In genomic region chr16:92616839-92617238, GRCm38 (mm10) we compare ENCODE assay signal across 16 mouse cellular contexts.
"Had no signal": no experiment of that assay in that cellular context is flagged by ENCODE, and none has a peak within 500 bp of the region (broad histone marks: within the 10 kb centered on the region; RNA-seq: fewer than 3 reads in every experiment).

No protein-coding gene starts in this region.

- ATAC-seq: liver, postnatal 0 days; midbrain, embryonic 13.5 days; midbrain, embryonic 15.5 days had no signal

- H3K4me1 ChIP-seq: liver, embryonic 13.5 days; liver, embryonic 15.5 days; midbrain, embryonic 15.5 days; neural tube, embryonic 12.5 days; stomach, embryonic 15.5 days had no signal

- H3K9ac ChIP-seq: liver, embryonic 13.5 days; liver, embryonic 15.5 days; liver, postnatal 0 days; lung, embryonic 15.5 days; midbrain, embryonic 13.5 days; midbrain, embryonic 15.5 days; neural tube, embryonic 12.5 days; stomach, embryonic 15.5 days had no signal

- H3K4me2 ChIP-seq: liver, embryonic 11.5 days; liver, embryonic 13.5 days; liver, embryonic 15.5 days; lung, embryonic 15.5 days; midbrain, embryonic 11.5 days; midbrain, embryonic 13.5 days; midbrain, embryonic 15.5 days; neural tube, embryonic 12.5 days; stomach, embryonic 15.5 days had no signal

- H3K27ac ChIP-seq: liver, embryonic 13.5 days; liver, embryonic 15.5 days; lung, embryonic 15.5 days; midbrain, embryonic 13.5 days; midbrain, embryonic 15.5 days; neural tube, embryonic 12.5 days; stomach, embryonic 15.5 days; stomach, postnatal 0 days had no signal

- H3K27me3 ChIP-seq: liver, embryonic 13.5 days; liver, embryonic 15.5 days; lung, embryonic 15.5 days; megakaryocyte, embryonic 14.5 days; midbrain, embryonic 15.5 days; neural tube, embryonic 12.5 days; stomach, embryonic 15.5 days had no signal

- DNase-seq: liver, embryonic 13.5 days; liver, postnatal 0 days; right cerebral cortex, postnatal 14 days; thymus, adult 2 months; thymus, postnatal 25 days; thymus, postnatal 4 days had no signal

- H3K36me3 ChIP-seq: lung, embryonic 15.5 days; midbrain, embryonic 13.5 days; midbrain, embryonic 15.5 days; neural tube, embryonic 12.5 days; stomach, embryonic 15.5 days had no signal

- H3K4me3 ChIP-seq: liver, embryonic 13.5 days; liver, embryonic 15.5 days; lung, embryonic 15.5 days; midbrain, embryonic 13.5 days; midbrain, embryonic 15.5 days; neural tube, embryonic 12.5 days; stomach, embryonic 15.5 days had no signal

- H3K9me3 ChIP-seq: liver, embryonic 13.5 days; liver, embryonic 15.5 days; lung, embryonic 15.5 days; megakaryocyte, embryonic 14.5 days; midbrain, embryonic 15.5 days; stomach, embryonic 15.5 days had no signal
